Mouse (Mus musculus) myocyte (in vitro differentiated cells): Measurements from ENCODE around the gene Rdh12. TPM values are rescaled to one million over a fixed set of nuclear protein-coding genes. Genes with fewer than 3 reads are reported as not detected.
"Not testable (repeated sequence)": the region's sequence is repeated elsewhere in the genome, so short reads cannot be mapped to it uniquely, and the experiment has no call there.

ENCODE experiments used
- H3K27me3 ChIP-seq: one replicate; pipeline ENCODE4 v1.6.1; 2011; ENCODE audit not compliant: control insufficient read depth, insufficient read depth, insufficient read length
- H3K36me3 ChIP-seq: one replicate; pipeline ENCODE4 v1.6.1; 2011; ENCODE audit not compliant: control insufficient read depth, insufficient read depth
- H3K4me2 ChIP-seq: one replicate; pipeline ENCODE4 v1.6.1; 2011; ENCODE audit warnings: low read depth, control low read depth
- H3K4me3 ChIP-seq: one replicate; pipeline ENCODE4 v1.5.1; 2011; ENCODE audit warnings: mild to moderate bottlenecking, control low read depth, moderate library complexity
- H3K79me2 ChIP-seq: one replicate; pipeline ENCODE4 v1.6.1; 2011; ENCODE audit not compliant: control insufficient read depth, insufficient read depth
- H3ac ChIP-seq: one replicate; pipeline ENCODE4 v1.6.1; 2011; ENCODE audit not compliant: control insufficient read depth, insufficient read length
- CEBPB ChIP-seq: IDR thresholded peaks from 2 replicates; pipeline ENCODE4 v1.6.1; 2011; ENCODE audit warnings: mild to moderate bottlenecking, moderate library complexity; ENCODE audit not compliant: poor library complexity, insufficient read depth, severe bottlenecking
- E2F4 ChIP-seq: IDR thresholded peaks from one replicate; pipeline ENCODE4 v1.6.1; 2011; ENCODE audit warnings: mild to moderate bottlenecking, control low read depth, moderate library complexity; ENCODE audit not compliant: insufficient read depth
- MAX ChIP-seq: IDR thresholded peaks from one replicate; pipeline ENCODE4 v1.6.1; 2011; ENCODE audit warnings: low read depth, mild to moderate bottlenecking, control low read depth
- MYOD1 ChIP-seq, 3 experiments: IDR thresholded peaks; one replicate each; pipeline ENCODE4 v1.6.1; 2011; ENCODE audit warnings: control low read depth in 2 of 3, low read depth in 2 of 3, mild to moderate bottlenecking in 2 of 3, moderate library complexity in 1 of 3; ENCODE audit not compliant: insufficient read length in 2 of 3, control insufficient read depth in 1 of 3
- MYOG ChIP-seq, 3 experiments: IDR thresholded peaks; one replicate each; pipeline ENCODE4 v1.6.1; 2011; ENCODE audit warnings: control low read depth in 2 of 3, low read depth in 2 of 3, mild to moderate bottlenecking in 2 of 3; ENCODE audit not compliant: insufficient read length in 2 of 3, control insufficient read depth in 1 of 3, insufficient read depth in 1 of 3
- POLR2A ChIP-seq: IDR thresholded peaks from one replicate; pipeline ENCODE4 v1.6.1; 2011; ENCODE audit warnings: low read depth, mild to moderate bottlenecking, control low read depth, moderate library complexity; ENCODE audit not compliant: insufficient read length
- POLR2AphosphoS2 ChIP-seq: IDR thresholded peaks from one replicate; pipeline ENCODE4 v1.6.1; 2011; ENCODE audit warnings: low read depth, control low read depth; ENCODE audit not compliant: insufficient read length
- REST ChIP-seq: IDR thresholded peaks from one replicate; pipeline ENCODE4 v1.6.1; 2011; ENCODE audit warnings: mild to moderate bottlenecking, control low read depth, moderate library complexity; ENCODE audit not compliant: insufficient read depth, insufficient read length
- SRF ChIP-seq: IDR thresholded peaks from one replicate; pipeline ENCODE4 v1.6.1; 2011; ENCODE audit warnings: low read depth; ENCODE audit not compliant: control insufficient read depth, insufficient read length
- TCF12 ChIP-seq: IDR thresholded peaks from one replicate; pipeline ENCODE4 v1.6.1; 2011; ENCODE audit warnings: mild to moderate bottlenecking, control low read depth; ENCODE audit not compliant: poor library complexity, insufficient read depth, severe bottlenecking
- TCF3 ChIP-seq: IDR thresholded peaks from one replicate; pipeline ENCODE4 v1.6.1; 2011; ENCODE audit warnings: low read depth, control low read depth; ENCODE audit not compliant: insufficient read length
- USF1 ChIP-seq: IDR thresholded peaks from one replicate; pipeline ENCODE4 v1.6.1; 2011; ENCODE audit warnings: low read depth, mild to moderate bottlenecking, control low read depth, moderate library complexity
- polyA plus RNA-seq: library from polyadenylated mRNA; unstranded; fragments of >200 nt; fragmentation: generic; extraction: Trizol; gene quantifications from one replicate; pipeline ENCODE4 v1.2.1, GENCODE M21; 2012; ENCODE audit warnings: missing spikeins

Rdh12 gene
- polyA plus RNA-seq, 1 experiment: 0.54 TPM

DNA sequence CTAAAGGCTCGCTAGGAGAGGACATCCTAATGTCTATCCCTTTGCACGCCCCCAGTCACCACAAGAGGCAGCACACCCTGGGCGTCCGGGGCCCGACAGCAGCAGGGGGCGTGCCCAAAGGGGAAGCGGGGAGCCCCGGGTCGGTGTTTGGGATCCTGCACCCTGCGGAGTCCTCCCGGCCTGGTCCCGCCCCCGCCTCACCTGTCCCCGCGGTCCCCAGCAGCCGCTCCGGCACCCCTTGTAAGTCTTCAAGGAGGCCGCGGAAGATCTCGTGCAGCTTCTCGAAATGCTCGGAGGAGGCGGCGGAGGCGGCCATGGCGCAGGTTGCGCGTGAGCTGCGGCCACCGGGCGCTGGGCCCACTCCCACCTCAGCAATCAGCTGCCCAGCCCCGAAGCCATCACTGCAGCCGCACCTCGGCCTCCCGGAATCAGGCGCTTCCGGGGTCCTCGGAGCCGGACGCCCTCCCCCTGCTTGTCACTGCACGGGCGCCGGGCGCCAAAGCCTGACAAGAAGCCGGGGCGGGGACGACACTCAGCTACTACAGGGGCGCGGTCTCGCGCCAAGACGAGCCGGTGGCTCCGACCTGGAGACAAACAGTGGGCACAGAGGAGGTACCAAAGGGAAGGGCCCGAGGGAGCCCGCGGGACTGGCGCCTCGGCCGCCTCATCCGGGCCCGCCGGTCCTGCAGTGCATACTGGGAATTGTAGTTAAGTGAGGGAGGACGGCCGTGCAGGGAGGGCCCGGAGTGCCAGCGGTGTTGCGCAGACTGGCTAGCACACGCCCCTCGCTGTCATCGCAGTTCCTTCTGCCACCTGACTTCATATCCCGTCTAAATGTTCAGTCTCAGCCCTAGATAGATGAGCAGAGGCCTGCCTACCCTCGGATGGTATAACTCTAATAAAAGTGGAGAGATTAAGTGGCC, 36.4 kb upstream of the Rdh12 start, which contains the start of gene Vti1b:
Gene Vti1b, minus strand, starts transcription at position 649 of the 923 bp plus-strand sequence.
- Histone ChIP-seq H3K36me3 (peaks cover 8% of the 10 kb centered on the region), H3K4me3 (peak within 1 kb of the TSS; percentile 50)
- TF ChIP-seq MAX: peak; percentile 94
- TF ChIP-seq TCF3: no peak
- no peak for TF ChIP-seq CEBPB
- peak in 1 of 3 experiments; percentile 22 for TF ChIP-seq MYOG (IDR thresholded peaks at IDR 0.05; ENCODE audit: control insufficient read depth in 1 of 3, insufficient read depth in 1 of 3, insufficient read length in 2 of 3, low read depth in 2 of 3)
- peak; percentile 94 for TF ChIP-seq POLR2AphosphoS2
- peak; percentile 47 for TF ChIP-seq USF1
- peak in 1 of 3 experiments; percentile 45 for TF ChIP-seq MYOD1 (IDR thresholded peaks at IDR 0.05; ENCODE audit: control insufficient read depth in 1 of 3, insufficient read length in 2 of 3, low read depth in 2 of 3)
- TF ChIP-seq POLR2A: peak; percentile 79

DNA sequence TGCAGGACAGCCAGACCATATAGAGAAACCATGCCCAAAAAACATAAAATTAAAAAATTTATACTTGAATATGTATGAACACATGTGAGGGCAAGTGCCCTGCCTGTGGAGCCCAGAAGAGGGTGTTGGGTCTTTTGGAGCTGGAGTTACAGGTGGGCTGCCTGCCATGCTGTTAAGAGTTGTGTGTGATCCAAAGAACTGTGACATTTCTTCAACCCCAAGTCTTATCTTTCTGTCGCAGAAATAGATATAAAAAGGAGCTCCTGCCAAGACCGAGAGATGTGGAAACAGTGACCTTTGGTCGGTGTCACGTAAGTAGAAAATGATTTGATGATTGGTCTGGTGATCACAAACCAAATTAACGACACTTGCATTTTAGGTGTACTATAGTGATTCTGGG, 35.0 kb upstream of the Rdh12 start:
- no peak overlapping the region for H3K4me3 ChIP-seq
- peaks cover 35% of the 10 kb centered on the region for H3K79me2 ChIP-seq
- H3K36me3 ChIP-seq: peaks cover 8% of the 10 kb centered on the region
- H3K4me2 ChIP-seq: no peak overlapping the region
- H3ac ChIP-seq: no peak overlapping the region
- TF ChIP-seq MYOD1 (IDR thresholded peaks at IDR 0.05; ENCODE audit: control insufficient read depth in 1 of 3, insufficient read length in 2 of 3, low read depth in 2 of 3) (no peak), USF1 (no peak), POLR2AphosphoS2 (no peak), E2F4 (no peak), TCF3 (no peak), REST (no peak), MAX (no peak), POLR2A (no peak), SRF (no peak), TCF12 (no peak), CEBPB (no peak), MYOG (IDR thresholded peaks at IDR 0.05; ENCODE audit: control insufficient read depth in 1 of 3, insufficient read depth in 1 of 3, insufficient read length in 2 of 3, low read depth in 2 of 3) (no peak)
- no peaks in the 10 kb centered on the region for H3K27me3 ChIP-seq

More for the DNA sequence above, 36.4 kb upstream of the Rdh12 start, which contains the start of gene Vti1b:
- H3K27me3 ChIP-seq: no peaks in the 10 kb centered on the region
- H3ac ChIP-seq: peak within 1 kb of the TSS; percentile 61
- peaks cover 47% of the 10 kb centered on the region for H3K79me2 ChIP-seq
- peak within 1 kb of the TSS; percentile 95 for H3K4me2 ChIP-seq

- H3ac ChIP-seq: no peak overlapping the region
Observed at GRCm38 (mm10) chr12:79175998-79176397, 32.7 kb upstream of the Rdh12 start.

GRCm38 (mm10) chr12:79185160-79185559, 23.6 kb upstream of the Rdh12 start:
- not testable (repeated sequence) for H3K4me3 ChIP-seq, H3ac ChIP-seq, H3K4me2 ChIP-seq, H3K27me3 ChIP-seq
- H3K79me2 ChIP-seq: peaks cover 17% of the 10 kb centered on the region
- H3K36me3 ChIP-seq: peaks cover 54% of the 10 kb centered on the region

More at GRCm38 (mm10) chr12:79175998-79176397, 32.7 kb upstream of the Rdh12 start:
- no peak for TF ChIP-seq USF1
- TF ChIP-seq TCF3: no peak
- no peak for TF ChIP-seq E2F4
- TF ChIP-seq SRF: no peak
- no peak for TF ChIP-seq CEBPB
- no peak for TF ChIP-seq MAX
- Histone ChIP-seq H3K27me3 (no peaks in the 10 kb centered on the region), H3K36me3 (peaks cover 9% of the 10 kb centered on the region), H3K4me3 (no peak overlapping the region), H3K4me2 (no peak overlapping the region), H3K79me2 (peaks cover 13% of the 10 kb centered on the region)

GRCm38 (mm10) chr12:79190931-79191673, 17.6 kb upstream of the Rdh12 start:
- H3ac ChIP-seq: peak overlapping the region; percentile 38
- H3K27me3 ChIP-seq: no peaks in the 10 kb centered on the region
- peak overlapping the region; percentile 63 for H3K4me3 ChIP-seq
- peaks cover 20% of the 10 kb centered on the region for H3K36me3 ChIP-seq
- peak overlapping the region; percentile 85 for H3K4me2 ChIP-seq
- H3K79me2 ChIP-seq: peaks cover 28% of the 10 kb centered on the region
- TF ChIP-seq E2F4 (no peak), USF1 (peak; percentile 18), POLR2AphosphoS2 (no peak)
